In the genomic region with DNA sequence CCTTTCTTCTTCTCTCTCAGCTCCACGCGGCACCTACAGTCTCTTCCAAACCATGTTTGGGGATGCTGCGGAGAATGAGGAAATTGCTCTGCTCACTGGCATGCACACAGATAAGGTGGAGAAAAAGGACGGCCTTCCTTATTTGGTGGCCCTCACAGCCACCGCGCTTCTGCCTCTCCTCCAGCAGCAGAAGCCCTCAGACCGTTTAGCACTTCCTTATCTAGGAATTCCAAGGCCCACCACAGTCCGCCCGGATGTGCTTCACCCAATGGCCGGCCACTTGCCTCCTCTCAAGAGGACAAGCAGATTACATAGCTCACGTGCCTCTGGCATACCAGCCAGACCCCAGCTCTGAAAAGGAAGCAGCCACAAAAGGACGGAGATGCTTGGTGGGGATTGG, we compare ENCODE assay signal across 11 mouse cellular contexts. TPM values are rescaled to one million over a fixed set of nuclear protein-coding genes. Genes with fewer than 3 reads are reported as not detected.
DNase-seq lines count a peak whose midpoint lies in the region; ATAC-seq lines count a peak whose summit lies in the region.
"Had no signal": no experiment of that assay in that cellular context is flagged by ENCODE, and none has a peak within 500 bp of the region (broad histone marks: within the 10 kb centered on the region; RNA-seq: fewer than 3 reads in every experiment).

No protein-coding gene starts in this region.

- WGBS in liver, embryonic 11.5 days = 2% methylated on average over 12 of the region's 12 CpGs
- WGBS in stomach, embryonic 16.5 days = 17% methylated on average over 12 of the region's 12 CpGs

- H3K27ac ChIP-seq in liver, embryonic 11.5 days (ENCODE audit: low read depth, low read length) = 0 out of 2 replicates have a peak overlapping the region, but pooled peaks have one; percentile 46
- H3K27ac ChIP-seq in stomach, embryonic 16.5 days (ENCODE audit: low read length) = 0 out of 2 replicates have a peak overlapping the region, but pooled peaks have one; percentile 37
- H3K27ac ChIP-seq: midbrain, embryonic 10.5 days had no signal

- no peaks in the 10 kb centered on the region for H3K9me3 ChIP-seq in liver, embryonic 11.5 days (ENCODE audit: control insufficient read depth, low read length)
- no peaks in the 10 kb centered on the region for H3K9me3 ChIP-seq in stomach, embryonic 16.5 days (replicated peaks; ENCODE audit: control insufficient read depth, low read length)
- H3K9me3 ChIP-seq: midbrain, embryonic 10.5 days had no signal

- DNase-seq in adrenal gland, adult 2 months = peak; percentile 4
- no peak for DNase-seq in adrenal gland, adult 8-10 months
- peak; percentile 1 for DNase-seq in ovary, postnatal 14 days (ENCODE audit: low spot score)
- no peak for DNase-seq in ovary, postnatal 10 days (ENCODE audit: low spot score)
- peak; percentile 60 for DNase-seq in liver, embryonic 11.5 days (ENCODE audit: low spot score)
- DNase-seq in retina, postnatal 1 day = no peak
- DNase-seq in cerebellum, postnatal 36 days = no peak
- DNase-seq: cerebellum, postnatal 10 days; right cerebral cortex, adult 18-20 months had no signal

- H3K9ac ChIP-seq in liver, embryonic 11.5 days (ENCODE audit: low read depth, low read length) = no peak overlapping the region; the same call in 1 of the 2 replicates
- H3K9ac ChIP-seq in stomach, embryonic 16.5 days (ENCODE audit: low read length) = no peak overlapping the region; the same call in none of the 2 replicates

- no peaks in the 10 kb centered on the region for H3K27me3 ChIP-seq in liver, embryonic 11.5 days (replicated peaks; ENCODE audit: control insufficient read depth, insufficient read depth, low read length)
- H3K27me3 ChIP-seq in stomach, embryonic 16.5 days (ENCODE audit: control insufficient read depth, insufficient read depth, low read length) = no peaks in the 10 kb centered on the region

- H3K36me3 ChIP-seq in liver, embryonic 11.5 days (ENCODE audit: control insufficient read depth, insufficient read depth, low read length) = no peaks in the 10 kb centered on the region
- H3K36me3 ChIP-seq in stomach, embryonic 16.5 days (ENCODE audit: control insufficient read depth, insufficient read depth, low read length) = no peaks in the 10 kb centered on the region
- H3K36me3 ChIP-seq: midbrain, embryonic 10.5 days had no signal

- H3K4me3 ChIP-seq in liver, embryonic 11.5 days (ENCODE audit: low read depth, low read length) = no peak overlapping the region
- no peak overlapping the region; the same call in 1 of the 2 replicates for H3K4me3 ChIP-seq in stomach, embryonic 16.5 days (replicated peaks; ENCODE audit: low read length)
- H3K4me3 ChIP-seq: midbrain, embryonic 10.5 days had no signal

- ATAC-seq in liver, embryonic 11.5 days (replicated peaks; ENCODE audit: low FRiP score) = peak; percentile 77
- ATAC-seq in stomach, embryonic 16.5 days (ENCODE audit: insufficient read depth, low FRiP score) = peak; percentile 62; the same call in 1 of the 2 replicates

- H3K4me1 ChIP-seq in liver, embryonic 11.5 days (replicated peaks; ENCODE audit: control insufficient read depth, insufficient read depth, low read length) = peaks cover 5% of the 10 kb centered on the region
- 0 out of 2 replicates have a peak, but pooled peaks cover 5% of the 10 kb centered on the region for H3K4me1 ChIP-seq in stomach, embryonic 16.5 days (ENCODE audit: control insufficient read depth, insufficient read depth, low read length)
- H3K4me1 ChIP-seq: midbrain, embryonic 10.5 days had no signal

- H3K4me2 ChIP-seq in liver, embryonic 11.5 days = peak overlapping the region; percentile 50
- H3K4me2 ChIP-seq in stomach, embryonic 16.5 days (ENCODE audit: low read depth, low read length) = peak overlapping the region; percentile 45

RNA-seq across cellular contexts. Expression of a gene that starts 9.7 kb away (rescaled TPM):
- not detected for total RNA-seq in adrenal gland, adult 2 months (2021)
- polyA plus RNA-seq in adrenal gland, adult 2 months (2012; rRNA removed) = not detected in 2 replicates
- total RNA-seq in adrenal gland, adult 8-10 months (2022) = not detected
- polyA plus RNA-seq in liver, embryonic 11.5 days (2014; fragmentation: Nextera tagmentation; extraction: Ambion mirVana) = 2.1 and 5.6 TPM in 2 replicates
- 0.50 TPM in 1 of 2 replicates, not detected in the other for polyA plus RNA-seq in stomach, embryonic 16.5 days (2015; fragmentation: Nextera tagmentation; extraction: Ambion mirVana)
- polyA plus RNA-seq: midbrain, embryonic 10.5 days had no signal

RNA-seq across cellular contexts. Expression of a gene that starts 46.1 kb away (rescaled TPM):
- 10 to 100 TPM; 18.8 to 19.0 TPM for total RNA-seq in adrenal gland, adult 2 months (2021)
- polyA plus RNA-seq in adrenal gland, adult 2 months (2012; rRNA removed) = 0.36 TPM in 2 replicates
- total RNA-seq in adrenal gland, adult 8-10 months (2022) = 10 to 100 TPM; 12.4 to 19.2 (median 18.3) TPM
- polyA plus RNA-seq in liver, embryonic 11.5 days (2014; fragmentation: Nextera tagmentation; extraction: Ambion mirVana) = 82.3 and 84.3 TPM in 2 replicates
- polyA plus RNA-seq in stomach, embryonic 16.5 days (2015; fragmentation: Nextera tagmentation; extraction: Ambion mirVana) = 47.3 and 58.3 TPM in 2 replicates

Comparison
In these comparisons a context has a peak if more than half of its experiments do, and no peak if none do; other contexts are left out.
1. DNase-seq: peak in adrenal gland, adult 2 months (single experiment), ovary, postnatal 14 days (single experiment) and liver, embryonic 11.5 days (single experiment); none in adrenal gland, adult 8-10 months (single experiment), ovary, postnatal 10 days (single experiment), retina, postnatal 1 day (single experiment) and cerebellum, postnatal 36 days (0 of 2).
2. RNA of a gene that starts 46.1 kb away (polyA plus RNA-seq): 82.3 to 84.3 TPM in liver, embryonic 11.5 days and 47.3 to 58.3 TPM in stomach, embryonic 16.5 days; 0.36 TPM in adrenal gland, adult 2 months; every median in the first group is over 10 times any median in the second.